13 mouse cellular contexts compared by ENCODE assay signal in the genomic region with DNA sequence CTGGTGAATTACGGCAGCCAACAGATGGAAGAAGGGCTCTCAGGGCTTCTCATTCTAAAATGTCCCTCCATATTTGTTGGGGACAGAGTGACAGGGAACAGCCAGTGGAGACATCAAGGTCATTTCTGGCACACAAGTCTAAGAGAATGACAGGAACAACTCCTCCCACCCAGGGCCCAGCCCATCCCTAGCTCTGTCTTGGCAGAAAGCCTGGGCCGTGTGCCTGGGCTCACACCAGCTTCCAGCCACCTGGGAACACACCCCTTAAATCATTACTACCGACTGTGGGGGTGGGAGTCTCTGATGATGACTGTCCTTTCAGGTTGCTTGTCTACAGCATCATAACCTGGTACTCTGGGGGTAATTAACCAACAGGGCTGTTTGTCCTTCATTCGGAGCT. TPM values are rescaled to one million over a fixed set of nuclear protein-coding genes. Genes with fewer than 3 reads are reported as not detected.
A peak's percentile ranks its signal among the peaks of the same experiment; 100 is the strongest.
DNase-seq lines count a peak whose midpoint lies in the region; ATAC-seq lines count a peak whose summit lies in the region.
"Had no signal": no experiment of that assay in that cellular context is flagged by ENCODE, and none has a peak within 500 bp of the region (broad histone marks: within the 10 kb centered on the region; RNA-seq: fewer than 3 reads in every experiment).

No protein-coding gene starts in this region.

- no peak overlapping the region for H3K4me3 ChIP-seq in stomach, embryonic 16.5 days (replicated peaks; ENCODE audit: low read length)
- H3K4me3 ChIP-seq: embryonic facial prominence, embryonic 13.5 days had no signal

- H3K4me2 ChIP-seq in stomach, embryonic 16.5 days (ENCODE audit: low read depth, low read length) = no peak overlapping the region
- H3K4me2 ChIP-seq: embryonic facial prominence, embryonic 13.5 days had no signal

- H3K4me1 ChIP-seq in stomach, embryonic 16.5 days (ENCODE audit: control insufficient read depth, insufficient read depth, low read length) = peaks cover 6% of the 10 kb centered on the region; the same call in 1 of the 2 replicates
- H3K4me1 ChIP-seq: embryonic facial prominence, embryonic 13.5 days had no signal

- H3K27me3 ChIP-seq in stomach, embryonic 16.5 days (ENCODE audit: control insufficient read depth, insufficient read depth, low read length) = no peaks in the 10 kb centered on the region
- H3K27me3 ChIP-seq: embryonic facial prominence, embryonic 13.5 days had no signal

- H3K36me3 ChIP-seq in stomach, embryonic 16.5 days (ENCODE audit: control insufficient read depth, insufficient read depth, low read length) = no peaks in the 10 kb centered on the region
- H3K36me3 ChIP-seq: embryonic facial prominence, embryonic 13.5 days had no signal

- intact Hi-C loops in heart, postnatal 10 days (cut with DNase I) = loop anchor here (5.0 kb wide), 1 partner anchor 42 kb away; no protein-coding TSS in a partner anchor

- H3K9ac ChIP-seq in stomach, embryonic 16.5 days (ENCODE audit: low read length) = no peak overlapping the region
- H3K9ac ChIP-seq: embryonic facial prominence, embryonic 13.5 days; liver, embryonic 14.5 days had no signal

- no peaks in the 10 kb centered on the region for H3K9me3 ChIP-seq in stomach, embryonic 16.5 days (replicated peaks; ENCODE audit: control insufficient read depth, low read length)
- H3K9me3 ChIP-seq: embryonic facial prominence, embryonic 13.5 days had no signal

- no peak overlapping the region for H3K27ac ChIP-seq in stomach, embryonic 16.5 days (ENCODE audit: low read length)
- H3K27ac ChIP-seq: embryonic facial prominence, embryonic 13.5 days; liver, embryonic 14.5 days had no signal

- DNase-seq in gastrocnemius, postnatal 10 days = peak; percentile 25
- DNase-seq in gastrocnemius, postnatal 25 days = no peak
- peak; percentile 44 for DNase-seq in ovary, postnatal 36 days (ENCODE audit: low spot score)
- no peak for DNase-seq in ovary, postnatal 10 days (ENCODE audit: low spot score)
- peak; percentile 77 to 83 for DNase-seq in heart, postnatal 10 days
- no peak for DNase-seq in frontal cortex, adult 2 months (ENCODE audit: extremely low spot score in 1 of 2, low spot score in 1 of 2)
- no peak for DNase-seq in retina, embryonic 14.5 days (ENCODE audit: low spot score)
- DNase-seq: cerebellum, adult 18-20 months; layer of hippocampus, adult 9-11 months; right cerebral cortex, postnatal 25 days had no signal

- ATAC-seq in stomach, embryonic 16.5 days (ENCODE audit: insufficient read depth, low FRiP score) = peak; percentile 71; the same call in 1 of the 2 replicates

- 47% methylated on average over 4 of the region's 4 CpGs for WGBS in stomach, embryonic 16.5 days

RNA-seq across cellular contexts. Expression of a gene that starts 53.8 kb away (rescaled TPM):
- total RNA-seq in gastrocnemius, postnatal 10 days (2021) = 10 to 100 TPM; 31.6 to 43.8 TPM
- 10 to 100 TPM; 26.4 to 29.8 TPM for total RNA-seq in gastrocnemius, postnatal 25 days (2021)
- 10 to 100 TPM; 70.9 to 72.0 TPM for total RNA-seq in heart, postnatal 10 days (2021)
- polyA plus RNA-seq in stomach, embryonic 16.5 days (2015; fragmentation: Nextera tagmentation; extraction: Ambion mirVana) = 24.0 and 26.3 TPM in 2 replicates
- polyA plus RNA-seq in frontal cortex, adult 2 months (2012; rRNA removed) = 39.1 and 45.9 TPM in 2 replicates

Comparison
In these comparisons a context has a peak if more than half of its experiments do, and no peak if none do; other contexts are left out.
1. DNase-seq: peak in gastrocnemius, postnatal 10 days (single experiment), ovary, postnatal 36 days (single experiment) and heart, postnatal 10 days (2 of 2); none in gastrocnemius, postnatal 25 days (single experiment), ovary, postnatal 10 days (single experiment), frontal cortex, adult 2 months (0 of 2) and retina, embryonic 14.5 days (single experiment).